Mouse (Mus musculus): Measurements from ENCODE around the gene Fam71f2. TPM values are rescaled to one million over a fixed set of nuclear protein-coding genes. Genes with fewer than 3 reads are reported as not detected.

The Fam71f2 gene
- polyA plus RNA-seq, 1 experiment from 2014 or later = 0.12 TPM

DNA sequence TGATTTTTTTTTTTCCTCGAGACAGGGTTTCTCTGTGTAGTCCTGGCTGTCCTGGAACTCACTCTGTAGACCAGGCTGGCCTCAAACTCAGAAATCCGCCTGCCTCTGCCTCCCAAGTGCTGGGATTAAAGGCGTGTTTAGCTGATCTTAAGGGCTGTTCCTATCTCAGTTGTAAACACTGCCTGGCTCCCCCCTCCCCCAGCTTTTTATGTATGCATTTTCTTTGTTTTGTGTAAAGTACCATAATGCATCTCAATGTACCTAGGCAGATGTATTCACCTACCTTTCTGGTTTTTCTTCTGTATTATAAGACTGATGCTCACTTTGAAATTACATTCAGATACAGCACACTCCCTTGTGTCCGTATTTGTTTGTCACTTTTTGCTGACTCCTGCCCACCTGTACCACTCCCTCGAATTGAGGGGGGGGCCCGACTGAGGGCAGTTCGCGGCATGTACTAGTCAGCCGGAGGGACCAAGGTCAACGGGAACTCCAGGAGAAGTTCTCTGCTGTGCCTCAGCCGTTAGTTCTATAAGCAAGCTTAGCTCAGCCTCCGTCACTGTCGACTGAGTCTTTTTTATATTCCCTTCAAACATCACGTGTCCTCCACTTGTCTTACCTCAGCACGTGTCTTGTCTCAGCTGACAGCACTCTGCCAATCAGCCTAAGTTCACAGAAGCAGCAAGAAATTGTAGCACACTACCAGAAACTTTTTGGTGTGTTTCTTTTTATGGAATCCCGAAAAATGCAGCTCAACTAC, 29.6 kb downstream of the Fam71f2 start:
- H3K27me3 ChIP-seq = no peaks in the 10 kb centered on the region
- in situ Hi-C loops (cut with MboI; ENCODE audit: low pct_unique_long_range_greater_than_20kb) = no loop called here
- ChIA-PET CTCF (no interaction called here), POLR2A (no interaction called here)
- DNase-seq (ENCODE audit: low read depth, low spot score) (no peak), ATAC-seq (no peak)
- no peak for TF ChIP-seq CTCF (IDR thresholded peaks at IDR 0.05)

DNA sequence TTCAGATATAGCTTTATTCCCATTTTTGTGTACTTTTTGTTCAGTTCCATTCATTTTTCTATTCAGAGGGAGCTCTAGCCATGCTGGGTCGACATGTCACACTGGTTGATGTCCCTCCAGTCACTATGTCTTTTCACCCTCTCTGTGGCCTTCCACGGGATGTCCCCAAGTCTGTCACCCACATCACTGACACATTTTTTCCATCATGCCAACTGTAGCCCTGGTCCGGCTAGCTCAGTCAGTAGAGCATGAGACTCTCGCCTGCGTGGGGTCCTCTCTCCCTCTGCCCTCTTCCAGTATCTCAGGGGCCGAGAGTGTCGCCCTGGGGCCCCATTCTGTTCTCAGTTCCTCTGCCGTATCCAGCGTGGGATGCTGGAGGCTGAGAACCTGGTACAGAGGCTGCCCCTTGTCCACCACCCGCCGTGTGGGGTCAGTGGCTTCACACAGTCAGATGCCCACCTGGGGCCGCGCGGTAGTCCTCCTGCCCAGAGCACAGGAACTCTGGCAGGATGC, 34.4 kb downstream of the Fam71f2 start:
- no peak for TF ChIP-seq CTCF (IDR thresholded peaks at IDR 0.05)
- no peaks in the 10 kb centered on the region for H3K27me3 ChIP-seq
- ATAC-seq (no peak), DNase-seq (ENCODE audit: low read depth, low spot score) (no peak)
- in situ Hi-C loops (cut with MboI; ENCODE audit: low pct_unique_long_range_greater_than_20kb) = no loop called here
- ChIA-PET CTCF (no interaction called here), POLR2A (no interaction called here)

DNA sequence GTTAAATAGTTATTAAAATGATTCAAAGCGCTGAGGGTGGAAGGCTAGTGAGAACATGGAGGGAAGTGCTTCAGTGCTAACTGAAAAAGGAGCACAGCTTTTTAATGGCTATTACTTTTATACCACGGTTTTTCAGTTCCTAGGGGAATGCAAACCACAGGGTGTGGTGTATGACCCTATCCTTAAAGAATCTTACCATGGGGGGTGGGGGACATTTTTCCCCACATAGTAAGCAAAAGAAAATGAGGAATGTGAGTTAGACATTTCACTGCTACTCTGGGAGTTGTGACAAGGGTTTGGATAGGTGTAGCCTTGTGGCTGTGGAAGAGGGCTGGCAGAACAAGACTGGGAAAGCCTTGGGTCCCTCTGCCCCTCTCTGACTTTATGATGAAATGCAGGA, 37.9 kb downstream of the Fam71f2 start:
- POLR2A ChIA-PET = no interaction called here
- no peak for TF ChIP-seq CTCF (IDR thresholded peaks at IDR 0.05)
- in situ Hi-C loops (cut with MboI; ENCODE audit: low pct_unique_long_range_greater_than_20kb) = no loop called here
- no peak for DNase-seq (ENCODE audit: low read depth, low spot score)
- CTCF ChIA-PET = interaction anchor here (0.8 kb wide), 1 partner anchor 30 kb away, joined by 3 read pairs; no protein-coding TSS in a partner anchor
- H3K27me3 ChIP-seq = no peaks in the 10 kb centered on the region
- ATAC-seq = peak; percentile 16

DNA sequence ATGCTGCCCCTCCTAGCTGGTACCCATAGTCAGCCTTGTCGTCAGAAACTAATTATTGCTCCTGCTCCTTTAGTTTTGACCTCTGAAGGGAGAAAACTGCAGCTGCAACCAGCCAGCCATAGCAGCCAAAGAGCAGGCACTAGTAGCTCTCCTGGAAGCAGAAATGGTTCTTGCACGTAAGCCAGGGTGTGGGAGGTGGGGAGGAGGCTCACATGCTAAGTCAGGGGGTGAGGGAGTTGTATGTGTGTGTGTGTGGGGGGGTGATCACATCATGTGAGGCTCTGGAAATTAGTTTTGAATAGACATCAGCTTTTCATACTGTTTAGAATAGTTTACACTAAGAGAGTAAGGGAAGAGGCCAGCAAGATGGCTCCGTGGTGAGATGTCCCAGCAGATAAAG, 38.5 kb downstream of the Fam71f2 start:
- CTCF ChIA-PET = interaction anchor here (0.8 kb wide), 1 partner anchor 29 kb away, joined by 3 read pairs; no protein-coding TSS in a partner anchor
- POLR2A ChIA-PET = interaction anchor here (0.7 kb wide), 1 partner anchor 10 kb away, joined by 3 read pairs; no protein-coding TSS in a partner anchor
- H3K27me3 ChIP-seq = no peaks in the 10 kb centered on the region
- no peak for DNase-seq (ENCODE audit: low read depth, low spot score)
- ATAC-seq = no peak
- no peak for TF ChIP-seq CTCF (IDR thresholded peaks at IDR 0.05)
- in situ Hi-C loops (cut with MboI; ENCODE audit: low pct_unique_long_range_greater_than_20kb) = no loop called here

DNA sequence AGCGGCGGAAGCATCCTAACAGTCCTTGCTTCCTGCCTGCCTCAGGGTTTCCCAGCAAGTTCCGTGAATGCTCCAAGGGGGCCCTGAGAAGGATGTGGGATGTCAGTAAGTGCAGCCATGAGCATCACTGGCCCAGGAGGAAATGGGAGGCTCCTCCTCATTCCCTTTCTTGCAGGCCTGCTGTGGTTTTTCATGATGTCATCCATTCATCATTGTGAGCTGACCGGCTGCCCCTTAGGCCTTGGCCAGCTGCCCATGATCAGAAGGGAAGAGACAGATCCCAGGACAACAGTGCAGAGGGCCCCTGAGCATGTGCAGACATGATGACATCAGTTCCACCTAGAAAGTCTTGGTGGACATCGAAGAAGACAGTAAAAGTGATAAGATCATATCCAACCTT, 39.5 kb downstream of the Fam71f2 start, which contains the start of gene Fam71f1:
Gene Fam71f1 (plus strand): TSS at position 262 of the 400 bp plus-strand sequence.
- CTCF ChIA-PET = no interaction called here
- POLR2A ChIA-PET = no interaction called here
- H3K27me3 ChIP-seq = no peaks in the 10 kb centered on the region
- TF ChIP-seq CTCF (IDR thresholded peaks at IDR 0.05) = no peak
- in situ Hi-C loops (cut with MboI; ENCODE audit: low pct_unique_long_range_greater_than_20kb) = no loop called here
- DNase-seq (ENCODE audit: low read depth, low spot score) (peak; percentile 75), ATAC-seq (peak; percentile 61)

DNA sequence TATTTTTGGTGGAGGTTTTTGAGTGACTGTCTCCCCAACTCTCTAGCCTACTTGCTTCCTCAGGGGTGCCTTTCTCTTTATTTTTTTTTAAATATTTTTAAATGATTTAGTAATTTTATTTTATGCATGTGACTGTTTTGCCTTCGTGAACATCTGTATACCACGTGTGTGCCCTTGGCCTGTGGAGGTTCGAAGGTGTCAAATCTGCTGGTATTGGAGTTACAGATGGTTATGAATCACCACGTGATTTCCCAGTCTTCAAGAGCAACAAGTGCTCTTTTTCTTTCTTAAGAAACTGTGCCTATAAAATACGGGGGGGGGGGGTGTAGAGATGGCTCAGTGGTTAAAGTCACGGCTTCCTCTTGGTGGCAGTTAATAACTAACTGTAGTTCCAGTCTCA, 42.2 kb downstream of the Fam71f2 start:
- ChIA-PET CTCF (no interaction called here), POLR2A (no interaction called here)
- no peak for TF ChIP-seq CTCF (IDR thresholded peaks at IDR 0.05)
- H3K27me3 ChIP-seq = no peaks in the 10 kb centered on the region
- in situ Hi-C loops (cut with MboI; ENCODE audit: low pct_unique_long_range_greater_than_20kb) = no loop called here
- no peak for ATAC-seq
- DNase-seq (ENCODE audit: low read depth, low spot score) = no peak

DNA sequence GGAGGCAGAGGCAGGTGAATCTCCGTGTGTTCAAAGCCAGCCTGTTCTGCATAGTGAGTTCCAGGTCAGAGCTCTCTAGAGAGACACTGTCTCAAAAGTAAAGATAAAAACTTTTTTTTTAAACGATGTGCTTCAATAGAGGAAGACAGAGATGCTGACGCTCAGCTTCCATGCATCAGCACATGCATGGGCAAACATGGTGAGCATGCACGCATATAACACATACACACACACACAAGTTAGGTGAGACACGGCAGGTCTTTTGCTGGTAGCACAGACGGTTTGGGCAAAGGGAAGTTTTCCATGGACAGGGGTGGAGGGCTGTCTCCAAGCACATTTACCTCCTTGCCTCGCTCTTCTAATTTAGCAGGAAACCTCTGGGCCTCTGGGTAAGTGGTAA, 42.8 kb downstream of the Fam71f2 start:
- no peak for TF ChIP-seq CTCF (IDR thresholded peaks at IDR 0.05)
- ChIA-PET CTCF (no interaction called here), POLR2A (no interaction called here)
- H3K27me3 ChIP-seq = no peaks in the 10 kb centered on the region
- in situ Hi-C loops (cut with MboI; ENCODE audit: low pct_unique_long_range_greater_than_20kb) = no loop called here
- DNase-seq (ENCODE audit: low read depth, low spot score) = no peak
- no peak for ATAC-seq

DNA sequence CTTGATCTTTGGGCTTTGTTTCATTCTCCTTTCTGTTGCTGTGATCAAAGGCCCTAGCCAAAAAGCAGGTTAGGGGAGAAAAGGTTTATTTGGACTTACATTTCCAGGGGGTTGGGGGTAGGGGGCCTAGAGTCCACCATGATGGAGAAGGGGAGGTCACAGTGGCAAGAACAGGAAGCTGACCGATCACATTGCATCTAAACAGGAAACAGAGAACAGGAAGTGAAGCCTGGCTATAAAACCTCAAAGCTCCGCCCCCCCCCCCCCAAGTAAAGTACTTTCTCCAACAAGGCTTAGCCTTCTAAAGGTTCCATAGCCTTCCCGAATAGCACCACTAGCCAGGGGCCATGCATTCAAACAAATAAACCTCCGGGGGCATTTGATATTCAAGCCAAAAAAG, 43.3 kb downstream of the Fam71f2 start:
- ChIA-PET CTCF (no interaction called here), POLR2A (no interaction called here)
- ATAC-seq (no peak), DNase-seq (ENCODE audit: low read depth, low spot score) (no peak)
- H3K27me3 ChIP-seq = no peaks in the 10 kb centered on the region
- TF ChIP-seq CTCF (IDR thresholded peaks at IDR 0.05) = no peak
- in situ Hi-C loops (cut with MboI; ENCODE audit: low pct_unique_long_range_greater_than_20kb) = no loop called here

DNA sequence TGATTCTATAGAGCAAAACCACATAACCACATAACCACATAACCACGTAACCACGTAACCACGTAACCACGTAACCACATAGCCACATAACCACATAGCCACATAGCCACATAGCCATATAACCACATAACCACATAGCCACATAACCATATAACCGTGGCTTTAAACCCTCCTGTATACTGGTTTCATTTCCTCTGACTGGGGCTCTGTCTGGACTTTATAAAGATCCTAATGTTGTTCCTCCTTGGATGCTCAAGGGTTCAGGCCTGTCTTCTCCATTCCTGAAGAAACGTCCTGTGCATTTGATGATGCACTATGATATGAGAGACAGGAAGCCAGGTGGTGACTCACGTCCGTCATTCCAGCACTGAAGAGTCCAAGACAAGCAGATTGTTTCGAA, 47.6 kb downstream of the Fam71f2 start:
- ChIA-PET CTCF (no interaction called here), POLR2A (no interaction called here)
- peaks cover 6% of the 10 kb centered on the region for H3K27me3 ChIP-seq
- DNase-seq (ENCODE audit: low read depth, low spot score) (no peak), ATAC-seq (no peak)
- TF ChIP-seq CTCF (IDR thresholded peaks at IDR 0.05) = no peak
- in situ Hi-C loops (cut with MboI; ENCODE audit: low pct_unique_long_range_greater_than_20kb) = no loop called here

DNA sequence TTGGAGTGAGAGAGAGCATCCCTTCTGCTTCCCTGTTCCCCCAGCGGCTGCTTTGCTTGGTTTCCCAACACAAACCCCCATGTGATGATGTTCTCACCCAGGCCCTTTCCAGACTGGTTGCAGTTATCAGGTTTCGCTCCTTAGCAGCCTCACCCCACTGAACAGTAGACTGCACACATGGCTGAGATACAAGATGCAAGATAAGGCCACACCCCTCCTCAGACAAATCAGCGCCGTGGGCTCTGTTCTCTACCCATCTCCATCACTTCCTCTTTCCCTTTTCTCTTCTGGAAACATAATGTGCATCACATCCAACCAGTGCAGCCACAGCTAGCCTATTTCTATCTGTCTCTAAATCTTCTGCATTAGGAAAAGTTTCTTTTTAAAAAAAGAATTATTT, 50.1 kb downstream of the Fam71f2 start:
- ChIA-PET CTCF (no interaction called here), POLR2A (no interaction called here)
- no peak for ATAC-seq
- H3K27me3 ChIP-seq = peaks cover 17% of the 10 kb centered on the region
- DNase-seq (ENCODE audit: low read depth, low spot score) = no peak
- in situ Hi-C loops (cut with MboI; ENCODE audit: low pct_unique_long_range_greater_than_20kb) = no loop called here
- no peak for TF ChIP-seq CTCF (IDR thresholded peaks at IDR 0.05)

Other genes with a start within 250 kb of the Fam71f2 start
- gene Lep, start 219.4 kb upstream of the Fam71f2 start, polyA plus RNA-seq (2021) = 0.05 TPM
- 50.0 TPM for gene Rbm28, start 114.6 kb upstream of the Fam71f2 start, polyA plus RNA-seq (2021)
- 0.06 TPM for gene Prrt4, start 100.0 kb upstream of the Fam71f2 start, polyA plus RNA-seq (2021)
- gene Impdh1, start 63.2 kb upstream of the Fam71f2 start, polyA plus RNA-seq (2021) = 28.2 TPM
- gene Hilpda, start 7.1 kb upstream of the Fam71f2 start, polyA plus RNA-seq (2021) = 14.0 TPM
- gene Fam71f1, start 39.5 kb downstream of the Fam71f2 start, polyA plus RNA-seq (2021) = 0.18 TPM
- gene Calu, start 68.5 kb downstream of the Fam71f2 start, polyA plus RNA-seq (2021) = 448 TPM
- 0.28 TPM for gene Opn1sw, start 108.9 kb downstream of the Fam71f2 start, polyA plus RNA-seq (2021)
- gene Ccdc136, start 116.7 kb downstream of the Fam71f2 start, polyA plus RNA-seq (2021) = 27.6 TPM
- gene Flnc, start 153.7 kb downstream of the Fam71f2 start, polyA plus RNA-seq (2021) = 94.6 TPM
- gene Atp6v1f, start 188.1 kb downstream of the Fam71f2 start, polyA plus RNA-seq (2021) = 300 TPM
- not detected for gene Atp6v1fnb, start 191.8 kb downstream of the Fam71f2 start, polyA plus RNA-seq (2021)
- 0.85 TPM for gene Kcp, start 228.4 kb downstream of the Fam71f2 start, polyA plus RNA-seq (2021)
- 0.45 TPM for gene Irf5, start 247.0 kb downstream of the Fam71f2 start, polyA plus RNA-seq (2021)